Mouse (Mus musculus) bone marrow macrophage, adult 2 months (primary cell): ENCODE results near the gene Ctsw.

Source experiments
- CTCF ChIP-seq: IDR thresholded peaks from 2 replicates; pipeline ENCODE4 v1.5.1; 2012; ENCODE audit warnings: low read depth, mild to moderate bottlenecking, low read length, moderate library complexity
- POLR2A ChIP-seq: IDR thresholded peaks from 2 replicates; pipeline ENCODE4 v1.6.1; 2012; ENCODE audit warnings: mild to moderate bottlenecking, low read depth, low read length, borderline replicate concordance

- TF ChIP-seq CTCF: no peak
- no peak for TF ChIP-seq POLR2A
Observed at GRCm38 (mm10) chr19:5451766-5452165, 16.5 kb downstream of the Ctsw start.
